Mouse (Mus musculus): Measurements from ENCODE around the gene Pex11g. TPM values are rescaled to one million over a fixed set of nuclear protein-coding genes. Genes with fewer than 3 reads are reported as not detected.

The Pex11g gene
- 0.45 and 0.79 TPM in 2 replicates for polyA plus RNA-seq (2012)

DNA sequence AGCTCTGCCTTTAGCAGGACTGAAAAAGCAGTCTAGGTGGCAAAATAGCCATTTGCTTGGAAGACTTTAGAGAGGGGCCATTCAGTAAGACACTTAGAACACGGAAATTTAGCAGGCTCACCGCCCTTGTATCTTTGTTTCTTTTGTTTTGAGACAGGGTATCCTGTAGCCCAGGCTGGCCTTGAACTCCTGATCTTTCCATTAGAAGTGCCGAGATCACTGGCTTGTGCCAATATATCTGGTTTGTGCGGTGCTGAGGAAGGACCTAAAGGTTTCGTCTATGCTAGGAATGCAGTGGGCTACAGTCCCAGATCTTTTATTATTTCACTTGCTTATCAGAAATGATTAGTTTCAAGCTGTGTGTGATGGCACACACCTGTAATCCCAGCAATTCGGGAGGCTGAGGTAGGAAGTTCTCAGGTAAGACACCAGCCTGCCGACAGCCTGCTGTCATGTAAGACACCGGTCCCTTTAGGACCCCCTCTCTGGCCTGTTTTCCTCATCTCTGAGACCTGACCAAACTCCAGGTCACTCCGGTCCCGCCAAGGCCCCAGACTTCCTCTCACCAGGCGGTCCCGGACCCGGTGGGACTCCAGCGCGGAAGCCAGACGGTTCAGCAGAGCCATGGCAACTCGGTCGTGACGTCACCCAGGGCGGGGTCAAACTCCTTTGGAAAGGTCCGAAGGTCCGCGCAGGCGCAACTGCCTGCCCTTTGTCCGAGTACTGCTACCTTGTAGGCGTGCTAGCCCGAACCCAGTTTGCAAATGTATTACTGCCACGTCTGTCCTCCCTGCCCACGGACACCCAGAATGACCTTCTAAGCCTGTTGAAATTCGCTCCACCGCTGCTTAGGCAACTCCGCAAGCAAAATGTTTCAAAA is at the start of gene Pex11g:
Pex11g (minus strand) TSS at position 675 of the 880 bp plus-strand sequence.
- TF ChIP-seq GATA1 (IDR thresholded peaks at IDR 0.05; ENCODE audit: low read length) = no peak

DNA sequence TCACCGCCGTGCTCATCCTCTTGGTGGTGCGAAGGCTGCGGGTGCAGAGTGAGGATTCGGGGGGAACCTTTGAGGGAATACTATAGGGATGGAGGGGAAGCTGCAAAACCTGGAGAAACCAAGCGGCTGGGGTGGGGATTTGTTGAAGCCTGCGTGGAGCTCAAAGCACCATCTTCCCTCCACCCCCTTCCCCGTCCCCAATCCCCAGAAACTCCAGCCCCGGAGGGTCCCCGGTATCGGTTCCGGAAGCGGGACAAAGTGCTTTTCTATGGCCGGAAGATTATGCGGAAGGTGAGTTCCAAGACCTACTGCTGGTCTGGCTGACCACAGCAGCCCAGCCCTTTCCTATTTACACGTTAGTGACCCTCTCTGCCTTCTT is 49.6 kb upstream of the Pex11g start:
- TF ChIP-seq GATA1 (IDR thresholded peaks at IDR 0.05; ENCODE audit: low read length) = no peak

DNA sequence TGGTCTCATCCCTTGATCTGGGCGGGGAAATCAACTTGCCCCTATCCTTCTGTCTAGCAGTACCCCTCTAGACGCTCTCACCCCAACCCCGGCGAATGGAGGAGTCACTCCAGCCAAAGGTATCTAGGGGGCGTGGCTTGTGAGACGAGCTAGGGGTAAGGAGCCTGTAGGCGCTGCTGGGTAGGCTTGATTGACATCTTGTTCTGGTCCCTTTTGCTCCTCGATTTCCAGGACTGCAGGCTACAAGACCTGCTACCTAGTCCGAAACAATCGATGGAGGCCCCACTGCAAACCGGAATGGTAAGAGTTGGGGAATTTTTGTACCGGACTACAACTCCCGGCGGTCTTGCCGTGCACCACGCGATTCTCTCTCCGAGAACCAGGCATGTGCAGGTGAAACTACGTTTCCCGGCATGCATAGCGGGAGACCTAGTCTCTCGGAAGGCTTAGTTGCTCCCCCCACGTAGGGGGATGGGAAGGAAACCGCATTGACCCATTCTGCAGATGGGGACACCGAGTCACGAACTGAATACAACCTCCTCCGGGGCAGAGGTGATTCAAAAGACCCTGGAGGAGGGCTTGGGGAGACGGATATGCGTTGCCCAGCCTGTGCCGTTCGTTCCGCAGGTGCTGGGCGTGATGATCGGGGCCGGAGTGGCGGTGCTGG is 49.1 kb upstream of the Pex11g start:
- no peak for TF ChIP-seq GATA1 (IDR thresholded peaks at IDR 0.05; ENCODE audit: low read length)

DNA sequence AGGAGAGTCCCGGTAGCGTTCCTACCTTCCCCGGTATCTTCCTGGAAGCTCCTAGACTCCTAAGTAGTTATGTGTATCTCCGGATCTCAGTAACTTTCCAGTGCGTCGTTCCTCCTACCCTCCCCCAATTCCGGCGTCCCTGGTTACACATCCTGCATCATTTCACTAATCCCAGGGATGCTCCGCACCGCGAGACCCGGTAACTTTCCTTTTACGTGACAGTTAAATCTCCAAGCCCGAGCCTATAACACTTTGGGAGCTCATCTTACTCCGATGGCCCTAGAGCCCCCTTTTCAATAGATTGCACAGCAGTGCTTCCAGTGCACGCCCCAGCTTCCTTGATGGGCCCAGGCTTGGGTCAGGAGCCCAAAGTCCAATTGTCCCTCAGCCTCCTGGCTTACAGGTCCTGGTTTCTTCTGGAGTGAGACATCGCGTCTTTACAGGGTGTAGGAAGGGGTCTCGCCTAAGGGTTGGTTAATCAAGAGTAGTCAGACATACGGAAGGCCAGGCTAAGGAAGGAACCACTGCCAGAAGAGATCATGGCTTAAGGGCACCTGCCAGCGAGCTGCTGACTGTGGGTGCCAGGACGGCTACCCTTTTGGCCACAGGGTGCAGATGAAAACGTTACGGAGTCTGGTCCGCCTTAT is 48.4 kb upstream of the Pex11g start:
- TF ChIP-seq GATA1 (IDR thresholded peaks at IDR 0.05; ENCODE audit: low read length) = no peak

DNA sequence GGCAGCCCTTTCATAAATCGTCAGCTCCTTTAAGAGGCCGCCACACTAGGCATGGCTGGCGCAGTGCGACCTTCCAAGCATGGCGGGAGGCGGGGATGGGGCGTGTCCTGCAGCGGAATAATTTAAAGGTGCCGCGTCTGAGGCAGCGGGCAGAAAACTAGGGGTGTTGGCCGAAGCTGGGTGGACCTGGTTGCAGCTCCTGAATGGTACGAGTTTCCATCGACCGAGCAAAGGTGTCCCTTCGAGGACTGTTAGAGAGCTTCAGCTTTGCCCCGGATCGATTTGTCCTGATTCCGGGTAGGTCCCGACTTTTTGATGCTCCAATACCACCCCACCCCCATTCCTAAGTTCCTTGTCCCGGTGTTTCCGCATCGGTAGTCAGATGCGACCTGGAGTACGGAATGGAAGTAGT is 47.8 kb upstream of the Pex11g start, which contains the start of gene Pnpla6:
Pnpla6 (plus strand) TSS at position 125 of the 412 bp plus-strand sequence.
- TF ChIP-seq GATA1 (IDR thresholded peaks at IDR 0.05; ENCODE audit: low read length) = no peak

DNA sequence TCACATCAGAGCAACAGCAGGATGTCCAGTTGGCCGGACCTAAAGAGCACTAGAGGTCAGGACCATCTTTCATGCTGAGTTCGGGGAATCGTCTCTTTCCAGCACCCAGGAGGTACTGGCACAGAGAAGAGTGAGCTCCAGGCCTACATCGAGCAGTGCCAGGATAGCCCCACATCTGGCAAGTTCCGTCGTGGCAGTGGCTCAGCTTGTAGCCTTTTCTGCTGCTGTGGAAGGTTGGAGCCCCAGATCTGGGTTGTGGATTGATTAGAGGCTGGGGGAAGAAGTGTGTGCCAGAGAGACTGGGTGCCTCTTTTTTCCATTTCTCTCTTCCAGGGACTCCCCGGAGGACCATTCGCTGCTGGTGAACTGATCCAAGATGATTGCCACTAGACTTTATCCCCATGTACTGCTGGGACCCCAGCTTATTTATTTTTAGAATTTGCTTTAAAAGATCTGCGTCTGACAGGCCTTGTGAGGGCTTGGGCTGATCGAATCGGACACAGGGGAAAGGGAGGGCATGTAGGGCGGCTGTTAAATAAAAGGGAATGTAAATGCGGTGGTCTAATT is 47.3 kb upstream of the Pex11g start:
- no peak for TF ChIP-seq GATA1 (IDR thresholded peaks at IDR 0.05; ENCODE audit: low read length)

DNA sequence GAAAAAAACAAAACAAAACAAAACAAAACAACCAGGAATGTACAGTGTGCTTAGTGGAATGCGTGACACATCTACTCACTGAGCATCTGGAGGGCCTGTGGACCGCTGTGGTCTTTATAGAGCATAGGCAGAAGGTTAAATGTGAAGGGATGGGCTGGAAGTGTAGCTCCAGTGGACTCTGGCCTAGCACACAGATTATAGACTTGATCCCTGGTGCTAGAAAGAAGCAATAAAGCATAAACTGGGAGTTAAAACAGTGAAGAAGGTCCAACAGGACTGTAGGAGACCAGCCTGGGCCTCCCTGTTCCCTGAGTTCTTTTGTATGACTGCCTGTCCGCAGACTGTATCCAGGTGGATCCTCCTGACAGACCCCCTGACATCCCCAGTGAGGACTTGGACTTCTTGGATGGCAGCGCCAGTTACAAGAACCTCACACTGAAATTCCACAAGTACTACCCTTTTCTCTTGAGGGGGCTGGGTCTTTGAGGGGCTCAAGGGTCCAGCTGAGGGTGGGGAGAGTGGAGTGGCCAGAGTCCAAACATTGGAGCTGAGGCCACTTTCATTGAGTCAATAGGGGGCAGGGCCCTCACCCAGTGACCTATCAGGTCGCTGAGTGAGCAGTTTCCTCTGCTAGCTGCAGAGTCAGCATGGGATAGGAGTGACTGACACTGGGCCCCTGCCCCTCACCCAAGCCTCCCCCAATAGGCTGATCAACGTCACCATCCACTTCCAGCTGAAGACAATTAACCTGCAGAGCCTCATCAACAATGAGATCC is 40.7 kb upstream of the Pex11g start:
- no peak for TF ChIP-seq GATA1 (IDR thresholded peaks at IDR 0.05; ENCODE audit: low read length)

DNA sequence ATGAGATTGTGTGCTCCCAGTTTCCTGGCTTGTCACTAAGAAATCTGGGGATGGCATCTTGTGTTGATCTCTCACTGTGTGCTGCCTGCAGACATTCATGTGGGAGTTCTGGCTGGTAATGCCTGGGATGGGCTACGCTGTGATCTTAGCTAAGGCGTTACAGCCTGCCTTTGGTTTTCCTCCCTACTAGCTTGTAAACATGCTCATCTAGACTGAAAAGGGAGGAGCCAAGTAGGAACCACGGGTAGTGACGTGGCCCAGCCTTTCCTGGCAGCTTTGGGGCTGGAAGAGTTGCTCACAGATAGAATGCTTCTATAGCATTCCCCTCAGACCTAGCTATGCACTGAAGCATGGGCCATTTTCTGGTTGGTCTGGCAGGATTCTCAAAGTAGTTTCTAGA is 34.7 kb upstream of the Pex11g start:
- TF ChIP-seq GATA1 (IDR thresholded peaks at IDR 0.05; ENCODE audit: low read length) = no peak

DNA sequence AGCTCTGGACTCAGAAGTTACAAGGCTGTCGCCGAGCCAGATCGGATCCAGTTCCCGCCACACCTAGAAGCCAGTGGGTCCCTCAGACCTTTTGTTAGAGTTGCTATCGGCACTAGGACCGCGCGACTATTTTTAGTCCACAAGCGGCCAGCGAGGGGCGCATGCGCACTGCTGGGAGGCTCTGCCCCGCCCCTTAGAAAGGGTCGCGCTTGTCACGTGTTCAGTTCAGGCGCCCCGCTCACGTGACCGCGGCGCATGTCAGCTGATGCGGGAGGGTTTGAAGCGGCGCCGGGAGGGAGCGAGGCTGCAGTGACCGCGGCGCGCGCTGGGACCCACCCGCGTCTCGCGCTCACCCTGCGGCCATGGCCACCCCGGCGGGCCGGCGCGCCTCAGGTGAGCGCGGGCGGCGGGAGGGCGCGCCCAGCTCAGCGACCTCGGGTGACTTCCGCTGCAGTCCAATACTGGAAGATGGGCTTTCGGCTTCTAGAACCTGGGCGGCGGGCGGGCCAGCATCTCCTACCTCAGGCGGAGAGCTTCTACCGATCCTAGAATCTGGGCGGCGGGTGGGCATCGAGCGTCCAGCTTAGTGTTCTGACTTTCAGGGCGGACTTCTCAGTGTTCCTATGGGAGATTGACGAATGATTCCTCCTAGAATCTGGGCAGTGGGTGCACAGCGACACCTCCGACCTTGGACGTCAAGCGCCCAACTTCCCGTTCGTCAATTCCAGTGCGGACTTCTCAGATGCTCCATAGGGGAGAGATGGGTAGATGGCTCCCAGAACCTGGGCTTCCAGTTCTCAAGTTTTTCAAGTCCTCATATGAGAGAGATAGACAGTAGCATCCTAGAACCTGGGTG is 33.0 kb upstream of the Pex11g start, which contains the start of gene Mcoln1:
Mcoln1 (plus strand) TSS at position 223 of the 856 bp plus-strand sequence.
- no peak for TF ChIP-seq GATA1 (IDR thresholded peaks at IDR 0.05; ENCODE audit: low read length)

DNA sequence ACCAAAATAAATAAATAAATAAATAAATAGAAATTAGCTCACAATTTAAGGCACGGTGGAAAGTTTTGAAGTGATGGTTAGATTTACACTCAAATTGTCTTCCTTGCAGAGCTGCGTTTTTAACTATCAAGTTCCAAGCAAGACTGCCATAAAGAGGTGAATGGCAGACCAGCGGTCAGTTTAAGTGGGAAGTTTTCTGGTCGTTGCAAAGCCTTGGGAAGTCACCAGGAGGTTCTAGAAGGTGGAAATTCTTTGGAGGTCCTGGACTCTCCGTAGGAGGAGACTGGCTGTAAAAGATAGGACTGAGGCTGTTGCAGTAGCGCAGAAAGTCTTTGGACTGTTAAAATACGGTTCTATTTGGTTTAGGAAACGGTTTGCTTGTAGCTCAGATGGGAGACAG is 32.3 kb upstream of the Pex11g start:
- no peak for TF ChIP-seq GATA1 (IDR thresholded peaks at IDR 0.05; ENCODE audit: low read length)

DNA sequence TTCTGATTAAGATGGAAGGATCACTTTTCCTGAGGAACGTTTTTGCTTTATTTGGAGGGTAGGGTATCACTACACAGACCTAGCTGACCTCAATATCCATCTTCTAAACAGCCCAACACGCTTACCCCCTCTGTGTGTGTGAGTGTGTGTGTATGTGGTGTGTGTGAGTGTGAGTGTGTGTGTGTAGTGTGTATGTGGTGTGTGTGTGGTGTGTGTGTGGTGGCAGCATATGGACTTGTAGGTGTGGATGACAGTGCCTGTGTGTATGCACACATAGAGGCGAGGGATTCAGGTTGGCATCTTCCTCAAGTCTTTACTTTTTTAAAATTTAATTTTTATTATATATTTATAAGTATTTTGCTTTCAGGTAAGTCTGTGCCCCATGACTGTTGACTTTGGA is 31.1 kb upstream of the Pex11g start:
- no peak for TF ChIP-seq GATA1 (IDR thresholded peaks at IDR 0.05; ENCODE audit: low read length)

DNA sequence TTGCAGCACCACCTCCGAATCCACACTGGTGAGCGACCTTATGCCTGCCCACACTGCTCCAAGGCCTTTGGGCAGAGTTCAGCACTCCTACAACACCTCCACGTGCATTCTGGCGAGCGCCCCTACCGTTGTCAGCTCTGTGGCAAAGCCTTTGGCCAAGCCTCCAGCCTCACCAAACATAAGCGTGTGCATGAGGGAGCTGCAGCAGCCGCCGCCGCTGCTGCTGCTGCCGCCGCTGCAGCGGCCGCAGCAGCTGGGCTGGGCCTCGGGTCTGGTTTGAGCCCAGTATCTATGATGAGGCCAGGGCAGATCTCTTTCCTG is 28.9 kb upstream of the Pex11g start:
- TF ChIP-seq GATA1 (IDR thresholded peaks at IDR 0.05; ENCODE audit: low read length) = no peak

DNA sequence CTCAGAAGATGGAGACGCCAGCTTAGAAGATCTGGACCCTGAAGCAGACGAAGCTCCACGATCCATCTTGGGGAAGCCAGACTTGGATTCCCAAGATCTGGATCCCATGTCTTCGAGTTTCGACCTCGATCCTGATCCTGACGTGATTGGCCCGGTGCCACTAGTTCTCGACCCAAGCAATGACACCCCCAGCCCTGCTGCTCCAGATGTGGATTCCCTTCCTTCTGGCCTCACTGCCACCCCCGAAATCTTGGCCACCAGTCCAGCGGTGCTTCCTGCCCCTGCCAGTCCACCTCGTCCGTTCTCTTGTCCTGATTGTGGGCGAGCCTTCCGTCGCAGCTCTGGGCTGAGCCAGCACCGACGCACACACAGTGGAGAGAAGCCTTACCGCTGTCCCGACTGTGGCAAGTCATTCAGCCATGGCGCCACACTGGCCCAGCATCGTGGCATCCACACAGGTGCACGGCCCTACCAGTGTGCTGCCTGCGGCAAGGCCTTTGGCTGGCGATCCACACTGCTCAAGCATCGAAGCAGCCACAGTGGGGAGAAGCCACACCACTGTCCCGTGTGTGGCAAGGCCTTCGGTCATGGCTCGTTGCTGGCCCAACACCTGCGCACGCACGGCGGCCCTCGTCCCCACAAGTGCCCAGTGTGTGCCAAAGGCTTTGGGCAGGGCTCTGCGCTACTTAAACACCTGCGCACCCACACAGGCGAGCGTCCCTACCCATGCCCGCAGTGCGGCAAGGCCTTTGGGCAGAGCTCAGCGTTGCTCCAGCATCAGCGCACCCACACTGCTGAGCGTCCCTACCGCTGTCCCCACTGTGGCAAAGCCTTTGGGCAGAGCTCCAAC is 28.3 kb upstream of the Pex11g start:
- TF ChIP-seq GATA1 (IDR thresholded peaks at IDR 0.05; ENCODE audit: low read length) = no peak

Measured in G1E-ER4 (cell line).